Mouse (Mus musculus) lung, postnatal 36 days (tissue): ENCODE results near the gene Lims1.

Source experiments
- DNase-seq: peaks from one replicate; pipeline ENCODE4 v3.0.0; 2022; ENCODE audit warnings: mixed read lengths

Gene Lims1

GRCm38 (mm10) chr10:58385629-58386028, 62.4 kb downstream of the Lims1 start:
- no peak for DNase-seq

- peak; percentile 53 for DNase-seq
These were observed 63.7 kb downstream of the Lims1 start for GRCm38 (mm10) chr10:58386997-58387396.

GRCm38 (mm10) chr10:58388648-58389047, 65.4 kb downstream of the Lims1 start:
- DNase-seq = no peak

GRCm38 (mm10) chr10:58389151-58389550, 65.9 kb downstream of the Lims1 start:
- no peak for DNase-seq

- no peak for DNase-seq
These were observed 69.2 kb downstream of the Lims1 start for GRCm38 (mm10) chr10:58392435-58392834.

GRCm38 (mm10) chr10:58393026-58394014, 70.1 kb downstream of the Lims1 start:
- DNase-seq = peak; percentile 49

GRCm38 (mm10) chr10:58394170-58394569, 70.9 kb downstream of the Lims1 start:
- DNase-seq = peak; percentile 85

- no peak for DNase-seq
These were observed 72.0 kb downstream of the Lims1 start for GRCm38 (mm10) chr10:58395315-58395714.

GRCm38 (mm10) chr10:58395723-58396122, 72.5 kb downstream of the Lims1 start:
- no peak for DNase-seq

- DNase-seq = peak; percentile 50
These were observed 73.3 kb downstream of the Lims1 start for GRCm38 (mm10) chr10:58396600-58396999.

- DNase-seq = no peak
These were observed 75.7 kb downstream of the Lims1 start for GRCm38 (mm10) chr10:58398941-58399340.

- no peak for DNase-seq
These were observed 78.6 kb downstream of the Lims1 start for GRCm38 (mm10) chr10:58401838-58402237.

- DNase-seq = no peak
These were observed 81.4 kb downstream of the Lims1 start for GRCm38 (mm10) chr10:58404639-58405038.

- DNase-seq = peak; percentile 55
These were observed 82.2 kb downstream of the Lims1 start for GRCm38 (mm10) chr10:58405285-58405948.

- peak; percentile 70 for DNase-seq
These were observed 82.7 kb downstream of the Lims1 start for GRCm38 (mm10) chr10:58405949-58406305.

GRCm38 (mm10) chr10:58412331-58412730, 89.1 kb downstream of the Lims1 start:
- DNase-seq = no peak

- DNase-seq = no peak
These were observed 89.6 kb downstream of the Lims1 start for GRCm38 (mm10) chr10:58412852-58413251.

GRCm38 (mm10) chr10:58416702-58417101, 93.4 kb downstream of the Lims1 start:
- DNase-seq = peak; percentile 72

GRCm38 (mm10) chr10:58418290-58418971, 95.2 kb downstream of the Lims1 start:
- DNase-seq = peak; percentile 45

- no peak for DNase-seq
These were observed 104.7 kb downstream of the Lims1 start for GRCm38 (mm10) chr10:58427930-58428329.

- DNase-seq = peak; percentile 25
These were observed 122.6 kb downstream of the Lims1 start for GRCm38 (mm10) chr10:58445850-58446249.

- peak; percentile 99 for DNase-seq
These were observed 123.4 kb downstream of the Lims1 start, which contains the start of gene Ranbp2 for GRCm38 (mm10) chr10:58446384-58447279. Gene Ranbp2 (plus strand): TSS chr10:58446920.
